Mouse (Mus musculus) small intestine, adult 2 months (tissue): Measurements from ENCODE around the gene Slc6a18.

Experiments used
- CTCF ChIP-seq: fragments of 200-500 bp; IDR thresholded peaks from 2 replicates; pipeline ENCODE4 v1.5.1; 2012; ENCODE audit warnings: low read depth, mild to moderate bottlenecking, control low read depth, inconsistent platforms, low read length, moderate library complexity, mixed read lengths; ENCODE audit not compliant: insufficient replicate concordance, insufficient read length; ENCODE audit errors: extremely low read depth
- POLR2A ChIP-seq: fragments of 200-500 bp; IDR thresholded peaks from 2 replicates; pipeline ENCODE4 v1.6.1; 2012; ENCODE audit warnings: low read depth, mild to moderate bottlenecking, control low read depth, inconsistent platforms, low read length, moderate library complexity

- TF ChIP-seq CTCF: no peak
- no peak for TF ChIP-seq POLR2A
Observed at GRCm38 (mm10) chr13:73718225-73718624, 40.4 kb upstream of the Slc6a18 start.
